Mouse (Mus musculus) adipocyte (in vitro differentiated cells): ENCODE measurements around the gene 1700001C19Rik.

Source experiments
- DNase-seq: peaks from one replicate; pipeline ENCODE4 v3.0.0-alpha.2; 2016; ENCODE audit warnings: low spot score

Gene 1700001C19Rik

GRCm38 (mm10) chr17:47462209-47462608 lies 25.0 kb upstream of the 1700001C19Rik start:
- no peak for DNase-seq

GRCm38 (mm10) chr17:47461688-47462087 lies 24.5 kb upstream of the 1700001C19Rik start:
- no peak for DNase-seq

GRCm38 (mm10) chr17:47459341-47459919 lies 22.3 kb upstream of the 1700001C19Rik start:
- DNase-seq = no peak

- DNase-seq = no peak
These were observed 21.8 kb upstream of the 1700001C19Rik start for GRCm38 (mm10) chr17:47458936-47459335.

DNA sequence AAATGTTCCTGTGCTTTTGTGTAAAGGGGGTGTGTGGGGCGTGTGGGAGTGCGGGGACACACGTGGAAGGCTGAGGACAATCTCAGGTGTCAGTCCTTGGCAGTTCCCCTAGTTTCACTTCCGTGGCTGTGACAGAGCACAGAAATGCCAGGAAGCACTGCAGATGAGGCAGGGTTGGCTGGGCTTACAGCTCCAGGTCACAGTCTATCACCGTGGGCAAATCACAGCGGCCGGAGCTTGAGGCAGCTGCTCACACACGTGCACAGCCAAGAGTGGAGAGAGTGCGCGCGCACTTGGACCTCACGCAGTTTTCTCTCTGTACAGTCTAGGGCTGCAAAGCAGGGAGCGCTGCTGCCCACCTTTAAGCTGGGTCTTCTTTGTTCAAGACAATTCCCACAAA lies 21.1 kb upstream of the 1700001C19Rik start:
- DNase-seq = no peak

GRCm38 (mm10) chr17:47454675-47455074 lies 17.5 kb upstream of the 1700001C19Rik start:
- no peak for DNase-seq

GRCm38 (mm10) chr17:47452886-47453285 lies 15.7 kb upstream of the 1700001C19Rik start:
- no peak for DNase-seq

- DNase-seq = no peak
These were observed 13.8 kb upstream of the 1700001C19Rik start for GRCm38 (mm10) chr17:47450880-47451565.

GRCm38 (mm10) chr17:47450239-47450638 lies 13.1 kb upstream of the 1700001C19Rik start:
- DNase-seq = no peak

GRCm38 (mm10) chr17:47449432-47449831 lies 12.3 kb upstream of the 1700001C19Rik start:
- no peak for DNase-seq

GRCm38 (mm10) chr17:47448523-47449372 lies 11.6 kb upstream of the 1700001C19Rik start:
- DNase-seq = no peak

DNA sequence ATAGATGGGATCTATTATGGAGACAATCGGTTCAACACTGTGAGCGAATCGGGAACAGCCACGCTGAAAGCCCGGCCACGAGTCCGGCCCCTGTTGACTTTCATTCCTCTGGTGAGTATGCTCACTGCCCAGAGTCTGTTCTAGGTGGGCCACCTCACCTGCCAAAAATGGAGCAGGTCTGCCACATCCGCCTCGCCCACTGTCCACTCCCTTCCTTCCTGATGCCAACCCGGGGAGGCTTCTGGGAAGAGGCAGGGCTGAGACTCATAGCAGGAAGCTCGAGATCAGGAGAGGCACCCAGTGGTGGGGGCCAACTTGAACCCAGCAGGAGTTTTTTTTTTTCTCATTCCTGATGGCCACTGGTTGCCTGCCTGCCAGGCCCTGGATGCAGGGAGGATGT lies 9.4 kb upstream of the 1700001C19Rik start:
- DNase-seq = no peak

DNA sequence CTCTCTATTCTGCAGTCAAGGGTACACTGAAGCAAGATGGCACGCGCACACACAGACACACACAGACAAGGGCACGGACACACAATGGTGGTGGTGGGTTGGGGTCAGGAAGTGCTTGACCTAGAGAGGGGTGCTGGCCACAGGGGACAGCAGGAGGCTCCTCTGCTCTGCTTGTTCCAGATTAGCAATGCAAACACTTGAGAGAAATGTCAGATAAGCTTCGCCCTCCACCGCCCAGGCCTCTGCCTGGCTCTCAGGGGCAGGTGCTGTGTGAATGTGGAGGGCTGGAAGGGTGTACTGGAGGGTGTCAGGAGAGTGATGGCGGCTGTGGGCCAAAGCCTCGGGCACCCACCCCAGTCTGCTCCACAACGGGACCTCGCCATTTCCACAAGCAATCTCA lies 8.8 kb upstream of the 1700001C19Rik start:
- DNase-seq = no peak

DNA sequence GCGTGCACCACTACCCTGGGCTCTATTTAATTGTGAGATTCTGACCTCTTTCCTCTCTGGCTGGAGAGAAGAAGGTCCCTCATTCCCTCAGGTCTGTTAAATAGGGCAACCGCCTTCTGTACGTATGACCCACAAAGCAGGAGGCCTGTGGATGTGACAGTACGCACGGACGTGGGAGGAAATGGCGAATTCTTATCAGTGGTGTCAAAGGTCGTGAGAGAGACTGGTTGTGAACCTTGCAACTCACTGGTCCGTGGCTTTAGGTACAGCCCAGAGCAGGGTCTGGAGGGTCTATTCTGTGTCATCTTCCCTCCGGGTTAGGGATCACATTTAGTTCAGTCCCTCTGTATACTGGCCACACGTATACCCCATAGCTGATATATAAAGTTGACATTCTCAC lies 8.3 kb upstream of the 1700001C19Rik start:
- DNase-seq = no peak

GRCm38 (mm10) chr17:47444113-47444512 lies 6.9 kb upstream of the 1700001C19Rik start:
- DNase-seq = no peak

DNA sequence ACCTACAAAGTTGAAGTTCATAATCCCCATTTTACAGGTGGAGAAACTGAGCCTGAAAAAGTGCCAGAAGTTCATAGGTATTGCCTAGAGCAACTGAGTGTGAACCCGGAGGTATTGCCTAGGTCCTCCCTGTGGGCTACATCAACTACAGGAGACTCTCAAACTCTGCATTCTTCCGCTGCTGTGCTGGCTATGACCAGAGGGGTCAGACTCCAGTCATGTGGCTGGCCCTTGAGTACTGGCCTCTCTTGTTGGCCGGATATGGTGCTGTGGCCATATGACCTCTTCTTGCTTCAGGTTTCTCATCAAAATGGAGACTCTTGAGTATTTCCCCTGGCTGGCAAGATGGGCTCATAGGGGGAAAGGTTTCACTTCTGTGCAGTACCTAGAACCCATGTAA lies 5.1 kb upstream of the 1700001C19Rik start:
- no peak for DNase-seq

DNA sequence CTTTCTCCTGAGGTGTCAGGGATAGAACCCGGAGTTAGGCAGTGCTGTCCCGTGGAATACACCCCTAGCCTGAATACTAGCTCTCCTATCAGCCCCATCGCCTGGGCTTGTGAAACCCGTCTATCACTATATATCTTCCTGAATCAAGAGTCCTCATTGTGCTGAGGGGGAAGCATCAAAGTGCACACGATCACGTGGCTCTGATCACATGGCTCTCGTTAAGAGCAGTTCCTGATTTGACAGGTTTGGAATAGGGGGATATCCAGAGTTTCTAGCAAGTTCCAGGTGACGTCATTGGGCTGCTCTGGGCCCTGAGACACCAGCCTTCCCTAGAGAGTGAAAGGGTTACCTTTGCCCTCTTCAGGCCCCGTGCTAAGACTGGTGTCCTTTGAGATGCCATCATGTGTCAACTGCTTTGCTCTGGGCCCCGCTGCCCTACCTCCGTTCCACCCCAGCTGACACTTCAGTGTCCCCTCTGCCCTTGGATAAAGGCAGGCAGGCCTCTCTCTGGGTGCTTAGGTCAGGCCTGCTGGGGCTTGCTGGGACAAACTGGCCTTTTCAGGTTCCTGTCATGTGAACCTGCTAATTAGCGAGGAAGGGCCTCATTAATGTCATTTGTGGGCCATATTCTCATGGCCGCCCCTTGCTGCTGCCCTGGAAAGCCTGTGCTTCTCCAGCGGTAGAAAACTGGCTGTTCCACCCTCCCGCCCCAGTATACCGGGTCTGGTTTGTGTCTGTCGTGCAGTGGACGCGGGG lies 4.3 kb upstream of the 1700001C19Rik start:
- DNase-seq = no peak

- no peak for DNase-seq
These were observed 3.2 kb upstream of the 1700001C19Rik start for GRCm38 (mm10) chr17:47440359-47440890.

DNA sequence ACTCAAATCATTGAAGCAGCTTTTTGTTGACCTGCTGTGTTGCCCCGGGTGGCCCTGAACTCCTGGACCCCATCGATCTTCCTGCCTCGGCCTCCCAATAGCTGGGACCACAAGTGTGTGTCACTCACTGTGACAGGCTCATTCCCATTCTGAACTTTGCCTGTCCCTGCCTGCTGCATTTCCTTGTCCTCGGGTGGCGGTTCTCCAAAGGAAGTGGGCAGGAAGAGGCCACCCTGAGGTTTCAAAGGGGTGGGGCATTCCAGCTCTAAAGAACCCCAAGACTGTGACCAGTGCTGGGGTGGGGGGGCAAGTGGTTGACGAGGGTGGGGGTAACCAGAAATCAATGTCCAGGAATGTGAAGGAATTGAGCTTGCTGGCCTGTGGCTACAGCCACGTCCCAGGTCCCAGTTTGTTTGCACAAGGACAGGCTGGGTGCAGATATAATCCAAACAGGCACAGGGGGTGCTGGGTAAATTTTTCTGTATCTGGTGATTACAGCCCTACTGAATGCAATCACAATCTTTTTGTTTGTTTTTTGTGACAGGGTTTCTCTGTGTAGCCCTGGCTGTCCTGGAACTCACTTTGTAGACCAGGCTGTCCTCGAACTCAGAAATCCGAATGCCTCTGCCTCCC lies 2.3 kb upstream of the 1700001C19Rik start:
- no peak for DNase-seq

GRCm38 (mm10) chr17:47438611-47439010 lies 1.4 kb upstream of the 1700001C19Rik start:
- DNase-seq = no peak

DNA sequence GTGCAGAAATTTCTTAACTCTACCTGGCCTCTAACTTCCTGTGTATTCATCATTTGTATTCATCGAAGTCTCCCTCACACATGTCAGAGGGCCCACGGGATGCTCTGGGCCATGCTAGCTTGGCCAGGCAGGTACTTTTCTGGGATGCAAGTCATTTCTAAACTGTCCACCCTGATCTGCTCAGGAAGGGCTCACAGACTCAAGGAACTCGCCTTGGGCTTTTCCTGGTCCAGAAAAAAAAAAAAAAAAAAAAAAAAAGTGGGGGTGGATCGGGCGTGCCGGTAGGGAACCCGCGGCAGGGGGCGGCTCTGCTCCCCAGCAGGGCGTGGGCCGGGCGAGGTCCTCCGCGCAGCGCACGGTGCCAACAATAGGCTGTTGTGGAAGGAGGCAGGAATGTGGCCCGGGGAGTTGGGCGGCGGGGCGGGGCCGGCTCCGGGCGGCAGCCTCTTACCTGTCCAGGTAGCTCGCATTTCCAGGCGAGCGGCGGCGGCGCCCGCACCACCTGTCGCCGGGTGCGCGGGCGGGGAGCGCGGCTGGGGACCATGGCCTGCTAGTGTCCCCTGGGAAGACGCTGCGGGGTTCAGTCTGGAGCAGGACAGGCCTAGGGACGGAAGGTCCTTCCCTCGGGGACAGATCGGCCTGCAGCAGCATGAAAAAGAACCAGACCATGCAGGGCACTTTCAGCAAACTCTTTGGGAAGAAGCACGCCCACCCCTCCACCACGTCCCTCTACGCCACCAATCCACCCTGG lies 845 bp downstream of the 1700001C19Rik start, which contains the start of gene AI661453:
Gene AI661453 (plus strand): TSS at position 460 of the 751 bp plus-strand sequence.
- no peak for DNase-seq
